Mouse (Mus musculus) telencephalon, adult 2 months (tissue): Measurements from ENCODE around the gene Cped1.
"Not testable (repeated sequence)": the region's sequence is repeated elsewhere in the genome, so short reads cannot be mapped to it uniquely, and the experiment has no call there.

Experiments used
- DNase-seq: peaks from one replicate; pipeline ENCODE4 v3.0.0-alpha.2; 2011; ENCODE audit warnings: low read depth, low spot score

Cped1 gene

DNA sequence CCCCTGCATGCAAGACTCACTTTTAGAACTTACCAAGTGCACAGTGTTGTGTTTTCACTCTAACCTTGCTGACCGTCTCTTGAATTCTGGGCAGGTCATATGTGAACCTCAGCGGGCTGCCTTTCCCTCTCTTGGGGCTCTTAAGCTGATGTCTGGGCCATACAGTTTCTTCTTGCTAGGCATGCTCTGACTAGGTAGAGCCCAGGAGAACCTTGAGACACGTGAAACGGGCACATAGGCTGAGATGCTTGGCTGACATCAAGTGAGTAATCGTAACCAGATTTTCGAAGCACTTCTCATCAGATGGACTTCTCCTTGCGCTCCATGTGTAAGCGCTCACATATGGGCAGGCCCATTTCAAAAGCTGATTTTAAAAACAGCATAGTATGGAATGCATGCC lies 237.2 kb downstream of the Cped1 start:
- DNase-seq = no peak

DNA sequence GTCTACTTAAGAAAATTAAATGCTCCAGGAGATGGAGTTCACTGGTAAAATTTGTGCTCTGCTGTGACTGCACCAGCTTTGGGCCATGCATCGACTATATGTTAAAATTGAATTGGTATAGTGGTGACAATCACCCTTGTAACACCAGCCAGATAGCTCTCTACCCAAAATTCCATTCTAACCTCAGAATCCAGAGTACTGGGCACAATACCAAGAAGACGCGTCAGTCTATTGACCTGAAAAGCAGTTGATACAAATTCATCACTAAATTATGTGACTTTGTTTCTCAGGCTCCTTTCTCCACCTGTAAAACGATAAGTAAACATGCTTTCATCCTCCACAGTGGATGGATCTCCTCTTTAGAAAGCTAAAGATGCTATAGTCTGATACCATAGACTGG lies 238.6 kb downstream of the Cped1 start:
- no peak for DNase-seq

DNA sequence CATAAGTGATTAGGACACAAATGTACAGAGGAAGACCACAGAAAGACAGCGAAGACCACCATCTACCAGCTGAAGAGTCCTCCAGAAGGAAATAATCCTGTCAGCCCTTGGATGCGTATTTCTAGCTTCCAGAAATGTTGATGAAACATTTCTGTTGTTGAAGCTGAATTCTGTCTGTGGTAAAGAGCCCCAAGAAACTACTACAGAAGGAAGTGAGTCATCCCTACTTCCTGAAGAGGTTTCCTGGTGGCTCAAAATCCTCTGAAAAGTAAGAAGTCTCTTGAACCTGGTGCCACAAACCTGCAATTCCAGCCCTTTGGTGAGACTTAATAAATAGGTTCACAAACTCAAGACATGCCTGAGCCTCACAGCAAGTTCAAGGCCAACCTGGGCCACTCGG lies 245.5 kb downstream of the Cped1 start:
- DNase-seq = no peak

DNA sequence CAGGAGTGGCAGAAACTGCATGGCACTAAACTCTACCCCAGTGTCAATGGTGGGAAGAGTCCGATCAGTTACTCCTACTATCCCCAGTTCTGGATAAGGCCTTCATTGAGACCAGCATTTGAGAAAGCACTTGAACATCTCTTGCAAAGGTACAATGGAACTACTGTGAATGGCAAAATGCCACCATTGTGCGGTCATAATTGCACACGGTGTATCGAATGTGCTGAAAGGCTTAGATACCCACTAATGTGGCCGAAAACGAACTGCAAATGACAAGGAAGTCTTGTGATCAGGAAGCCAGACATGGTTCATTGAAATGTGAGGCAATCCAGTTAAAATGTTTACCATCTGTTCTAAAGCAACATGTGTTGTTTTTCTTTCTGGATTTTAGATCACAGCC lies 247.8 kb downstream of the Cped1 start:
- DNase-seq = no peak

DNA sequence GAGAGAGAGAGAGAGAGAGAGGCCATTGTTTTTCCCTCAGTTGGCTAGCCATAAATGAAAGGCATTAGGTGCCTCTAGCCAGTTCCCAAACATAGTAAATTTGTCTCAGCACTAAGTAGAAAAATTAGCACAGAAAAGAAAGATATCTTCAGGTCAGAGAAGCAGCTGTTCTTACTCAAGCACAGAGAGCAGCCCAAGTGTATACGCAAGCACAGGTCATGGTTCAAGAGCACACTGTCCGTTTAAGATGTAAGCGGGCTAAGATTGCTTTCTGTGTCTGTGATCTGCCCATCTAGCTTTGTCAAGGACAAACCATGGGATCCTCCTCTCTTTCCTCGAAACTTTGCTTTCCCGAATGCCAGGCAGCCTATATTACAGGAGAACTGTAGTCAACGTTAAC lies 249.4 kb downstream of the Cped1 start:
- DNase-seq = no peak

DNA sequence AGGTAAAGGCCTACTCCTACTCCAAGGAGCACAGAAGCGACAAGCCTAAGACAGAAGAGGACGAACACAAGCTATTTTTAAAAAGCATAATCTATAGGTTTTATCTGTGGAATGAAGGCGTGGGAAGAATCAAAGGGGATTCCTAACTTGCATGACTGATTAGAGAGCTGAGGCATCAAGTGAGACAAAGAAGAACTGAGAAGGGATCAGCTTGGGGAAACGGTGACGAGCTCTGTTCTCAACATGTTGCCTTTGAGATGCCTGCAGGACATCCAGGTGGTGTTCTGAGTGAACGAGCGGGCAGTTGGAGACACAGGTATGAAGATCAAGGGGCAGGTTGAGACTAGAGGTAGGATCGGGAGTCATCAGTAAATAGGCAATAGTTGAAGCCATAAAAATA lies 257.6 kb downstream of the Cped1 start:
- DNase-seq = no peak

DNA sequence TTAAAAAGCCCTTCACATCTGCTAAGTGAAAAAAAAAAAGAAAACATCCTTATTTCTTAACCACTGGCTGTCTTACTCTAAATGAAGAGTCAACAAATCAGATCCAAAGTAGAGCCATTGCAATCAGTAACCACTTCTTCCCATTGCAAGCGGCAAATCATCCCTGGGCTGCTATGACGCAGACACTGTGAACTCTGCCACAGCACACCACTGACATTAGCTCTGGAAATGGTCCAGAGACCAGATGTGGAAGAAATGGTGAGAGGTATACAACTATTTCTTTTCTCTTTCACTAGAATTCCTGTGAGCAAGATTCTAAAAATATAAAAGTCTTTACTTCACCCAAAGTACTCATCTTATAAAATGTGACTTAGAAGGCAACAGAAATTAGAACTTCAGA lies 261.0 kb downstream of the Cped1 start:
- DNase-seq = no peak

DNA sequence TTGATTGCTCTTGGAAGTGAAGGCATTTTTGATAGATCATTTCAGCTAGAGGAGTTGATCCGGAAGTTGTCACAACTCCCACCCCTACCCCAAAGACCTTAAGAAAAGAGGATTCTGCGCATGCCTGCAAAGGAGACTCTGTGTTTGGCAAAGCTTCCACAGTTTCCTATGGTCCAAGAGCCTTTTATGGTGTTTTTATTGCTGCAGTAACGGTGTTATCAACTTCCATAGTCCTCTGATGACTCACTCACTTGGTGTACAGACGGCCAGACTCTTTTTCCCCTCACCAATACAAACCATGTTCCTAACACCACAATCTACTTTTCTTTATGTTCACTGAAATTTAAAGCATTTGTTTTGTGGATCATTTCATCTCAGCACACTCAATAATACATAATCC lies 273.1 kb downstream of the Cped1 start:
- DNase-seq = no peak

DNA sequence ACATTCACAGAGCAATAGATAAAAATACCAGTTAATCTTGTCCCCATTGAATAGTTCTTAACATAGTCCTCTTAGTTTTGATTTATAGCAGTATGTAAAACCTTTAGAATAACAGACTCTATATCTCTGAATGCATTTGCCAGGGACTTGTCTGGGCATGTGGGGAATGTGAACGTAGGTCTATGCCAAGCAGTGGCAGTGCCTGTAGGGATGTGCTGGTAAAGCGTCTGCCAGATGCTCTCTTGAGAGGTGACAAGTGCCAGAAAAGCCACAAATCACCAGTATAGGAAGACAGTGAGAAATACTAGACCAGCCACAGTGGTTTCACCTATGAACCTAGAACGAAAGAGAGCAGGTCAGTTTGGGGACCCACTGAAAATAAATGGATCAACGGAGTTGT lies 276.8 kb downstream of the Cped1 start:
- DNase-seq = no peak

DNA sequence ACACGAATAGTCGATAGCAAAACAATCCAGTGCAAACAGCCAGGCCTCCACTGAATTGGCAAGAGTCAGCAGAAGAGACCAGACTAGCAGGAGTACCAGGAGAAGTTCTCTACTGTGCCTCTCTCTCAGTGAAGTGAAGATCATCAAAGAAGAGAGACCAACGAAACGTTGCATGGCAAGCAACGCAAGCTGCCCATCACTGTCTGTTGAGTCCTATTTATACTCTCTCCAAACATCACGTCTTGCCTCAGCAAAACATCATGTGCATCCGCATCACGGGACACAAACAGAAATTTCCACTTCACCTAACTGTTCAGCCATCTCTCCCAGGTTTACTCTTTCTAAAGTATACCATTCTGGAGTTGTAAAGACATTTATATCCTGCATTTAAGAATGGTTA lies 278.4 kb downstream of the Cped1 start:
- DNase-seq = not testable (repeated sequence)

DNA sequence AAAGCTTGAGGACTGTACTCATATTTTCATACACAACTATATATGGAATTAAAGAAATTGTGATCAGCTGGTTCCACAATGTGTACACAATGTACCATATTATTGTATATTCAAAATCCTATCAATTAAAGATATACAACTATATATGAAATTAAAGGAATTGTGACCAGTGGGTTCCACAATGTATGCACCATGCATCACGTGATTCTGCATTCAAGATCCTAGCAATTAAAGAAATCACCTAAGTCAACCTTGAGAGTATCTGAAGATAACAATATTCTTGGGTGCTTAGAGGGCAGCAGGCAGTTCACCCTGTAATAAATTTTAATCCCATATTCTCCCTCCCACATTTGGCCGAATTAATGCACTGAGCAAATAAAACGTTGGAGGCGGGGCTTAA lies 280.3 kb downstream of the Cped1 start:
- no peak for DNase-seq

DNA sequence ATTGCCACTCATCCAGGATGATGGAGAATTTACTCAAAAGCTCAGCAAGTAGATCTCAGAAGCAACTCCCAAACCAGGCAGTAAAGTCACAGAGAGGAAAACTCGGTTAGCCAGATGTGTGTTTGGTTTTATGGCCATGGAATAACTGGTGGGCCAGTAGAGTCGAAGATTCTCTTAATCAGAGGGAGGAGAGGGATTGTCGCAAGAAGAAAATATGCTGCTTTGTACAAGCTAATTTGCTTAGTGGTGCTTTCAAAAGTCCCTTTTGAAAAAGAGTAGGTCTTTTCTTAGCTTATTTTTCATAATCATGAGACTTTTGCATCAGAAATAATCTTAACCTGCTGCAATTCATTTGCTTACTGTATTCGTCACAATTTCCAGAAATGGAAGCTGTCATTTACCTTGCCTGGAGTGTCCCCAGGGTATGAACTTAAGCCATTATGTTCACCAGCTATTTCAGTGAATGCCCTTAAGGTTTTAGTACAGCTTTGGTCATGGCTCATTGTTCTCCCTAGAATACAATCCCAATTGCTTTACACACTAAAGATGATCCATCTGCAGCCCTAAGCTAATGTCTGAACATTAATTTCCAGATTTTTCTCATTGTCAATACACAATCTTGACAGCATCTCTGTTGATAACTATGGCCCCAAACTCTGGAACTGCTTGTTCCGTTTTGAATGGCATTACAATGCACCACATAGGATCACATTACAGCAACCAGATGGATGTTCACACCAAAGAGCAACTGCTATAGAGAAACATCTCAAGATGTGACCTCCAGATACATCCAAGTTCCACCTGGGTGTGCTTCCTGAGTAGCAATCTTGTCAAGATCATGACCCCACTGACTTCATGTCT lies 282.3 kb downstream of the Cped1 start:
- DNase-seq = no peak

DNA sequence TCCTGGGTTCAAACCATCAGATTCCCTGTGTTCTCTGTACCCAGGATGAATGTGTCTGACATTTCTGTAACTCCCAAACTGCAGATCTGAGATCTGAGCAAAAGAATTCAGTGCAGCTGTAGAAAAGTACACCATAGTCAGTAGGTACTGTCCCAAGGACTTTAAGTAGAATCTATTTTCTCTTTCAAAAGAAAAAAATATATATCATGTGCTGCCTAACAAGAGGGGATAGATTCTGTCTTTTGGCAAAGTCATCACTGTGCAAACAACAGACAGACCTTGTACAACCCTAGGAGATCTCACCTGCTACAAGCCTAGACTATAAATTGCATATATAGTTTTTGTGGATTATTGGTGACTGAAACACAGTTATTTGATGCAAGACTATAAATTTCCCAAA lies 283.0 kb downstream of the Cped1 start:
- DNase-seq = no peak

DNA sequence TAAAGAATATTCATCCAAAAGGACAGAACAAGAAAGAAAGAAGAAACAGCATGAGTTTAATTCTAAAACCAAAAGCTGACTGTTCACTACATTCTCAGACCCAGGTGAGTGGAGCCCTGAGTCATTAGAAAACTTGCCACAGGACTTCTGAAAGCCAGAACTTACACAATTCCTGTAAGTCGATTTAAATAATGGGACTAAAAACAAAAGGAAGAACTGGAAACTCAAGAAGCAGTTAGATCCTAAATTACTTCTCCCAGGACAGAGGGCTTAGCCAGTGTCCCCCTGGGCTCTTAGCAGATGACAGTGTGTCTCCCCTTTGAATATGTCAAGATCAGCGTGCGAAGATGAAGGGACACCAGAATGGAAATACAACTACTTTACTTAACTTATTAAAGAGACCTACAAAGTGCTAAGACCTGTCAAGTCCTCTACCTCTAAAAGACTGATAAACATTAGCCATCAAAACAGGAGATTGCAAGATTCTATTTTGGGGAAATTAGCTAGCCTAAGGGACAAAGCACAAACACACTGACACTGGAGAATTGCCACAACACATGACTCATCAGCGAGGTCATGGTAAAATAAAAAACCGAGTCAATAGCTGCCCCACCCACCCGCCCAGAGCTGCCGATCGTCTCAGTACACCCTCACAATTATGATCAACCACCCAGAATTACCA lies 284.3 kb downstream of the Cped1 start:
- DNase-seq = no peak

DNA sequence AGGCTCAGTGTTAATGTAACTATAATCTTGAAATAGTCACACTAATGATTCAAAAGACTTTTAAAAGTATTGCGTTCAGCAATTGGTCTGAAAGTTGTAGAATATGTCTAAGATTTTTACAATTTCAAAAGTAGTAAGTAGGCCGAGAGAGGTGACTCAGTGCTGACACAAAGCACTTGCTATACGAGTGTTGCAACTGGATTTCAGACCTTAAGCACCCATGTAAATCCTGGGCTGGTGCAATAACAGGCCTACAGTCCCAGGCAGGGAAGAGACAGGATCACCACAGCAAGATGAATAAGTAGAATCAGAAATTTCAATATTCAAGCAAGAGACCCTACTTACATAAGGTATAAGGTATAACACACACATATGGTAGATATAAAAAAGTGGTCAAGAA lies 292.2 kb downstream of the Cped1 start:
- no peak for DNase-seq

DNA sequence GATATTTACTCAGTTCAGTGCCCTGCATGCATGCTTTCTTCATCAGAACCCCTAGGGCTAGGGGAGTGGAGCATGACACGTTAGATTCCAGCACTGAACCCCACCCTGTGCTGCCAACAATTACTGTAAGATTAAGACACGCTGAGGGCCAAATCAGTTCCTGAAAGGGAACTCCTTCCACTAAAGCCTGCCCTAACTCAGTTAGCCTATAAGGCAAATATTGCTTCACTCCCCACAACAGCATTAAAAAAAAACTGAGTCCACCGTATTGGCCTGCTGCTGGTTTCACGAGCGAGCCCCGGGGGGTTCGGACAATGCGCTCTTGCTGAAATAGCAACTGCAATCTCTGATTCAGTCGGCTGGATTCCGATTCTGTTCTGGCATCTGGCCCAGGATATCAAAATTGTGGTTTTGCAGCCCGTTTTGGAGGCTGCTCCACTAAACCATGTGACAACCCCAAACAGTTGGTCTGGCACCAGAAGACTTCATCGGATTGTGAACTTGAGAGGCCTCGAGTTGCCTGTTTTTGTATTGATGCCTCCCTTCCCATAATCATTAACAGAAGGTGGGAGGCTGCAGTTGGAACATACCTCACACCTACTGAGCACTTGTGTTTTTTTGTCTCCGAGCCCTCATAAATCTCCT lies 294.6 kb downstream of the Cped1 start:
- DNase-seq = no peak

DNA sequence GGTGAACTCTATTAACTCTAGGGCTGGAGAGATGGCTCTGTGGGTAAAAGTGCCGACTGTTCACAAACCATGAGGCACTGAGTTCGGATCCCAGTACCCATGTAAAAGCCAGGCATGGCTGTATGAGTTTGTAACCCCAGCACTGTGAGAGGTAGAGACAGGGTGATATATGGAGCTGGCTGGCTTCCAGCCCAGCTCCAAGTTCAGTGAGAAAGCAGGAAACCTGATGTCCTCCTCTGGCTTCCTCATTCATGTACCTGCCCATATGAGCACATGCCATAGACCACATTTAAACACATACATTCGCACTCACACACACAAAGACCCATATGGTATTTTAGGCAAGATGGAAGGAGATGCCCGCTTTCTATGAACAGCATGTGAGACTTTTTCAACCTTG lies 296.7 kb downstream of the Cped1 start:
- no peak for DNase-seq

DNA sequence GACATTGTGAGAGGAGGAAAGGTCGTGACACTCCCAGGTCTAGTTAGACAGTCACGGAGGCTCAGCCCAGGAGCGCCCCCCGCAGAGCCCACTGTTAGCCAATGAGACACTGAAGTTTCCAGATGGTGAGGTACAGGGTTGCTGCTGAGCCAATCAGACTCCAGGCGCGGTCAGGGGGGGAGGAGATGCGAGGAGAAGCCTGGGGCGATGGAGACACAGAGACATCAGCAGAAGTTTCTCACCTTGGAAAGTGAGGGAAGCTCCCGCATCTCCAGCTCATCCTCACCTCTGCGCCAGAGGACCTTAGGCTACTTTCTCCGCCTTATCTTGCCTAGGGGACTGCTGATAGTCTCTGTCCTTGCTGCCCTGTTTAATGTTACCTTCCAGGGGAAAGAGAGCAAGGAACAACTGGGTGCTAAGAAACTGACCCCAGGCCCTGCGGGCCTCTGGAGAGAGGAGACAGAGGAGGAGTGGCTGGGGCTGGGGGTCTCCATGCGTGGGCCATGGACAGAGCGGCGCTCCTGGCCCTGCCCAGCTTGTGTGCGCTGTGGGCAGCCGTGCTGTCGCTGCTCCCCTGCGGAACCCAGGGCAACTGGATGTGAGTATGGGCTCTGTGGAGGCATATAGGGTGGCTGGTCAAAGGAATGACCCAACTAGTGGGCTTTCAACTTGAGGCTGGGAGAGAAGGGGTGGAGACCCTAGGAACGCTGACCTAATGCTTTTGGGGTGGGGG lies 302.5 kb downstream of the Cped1 start, which contains the start of gene Wnt16:
Wnt16 (plus strand) TSS at position 224 of the 733 bp plus-strand sequence.
- no peak for DNase-seq

DNA sequence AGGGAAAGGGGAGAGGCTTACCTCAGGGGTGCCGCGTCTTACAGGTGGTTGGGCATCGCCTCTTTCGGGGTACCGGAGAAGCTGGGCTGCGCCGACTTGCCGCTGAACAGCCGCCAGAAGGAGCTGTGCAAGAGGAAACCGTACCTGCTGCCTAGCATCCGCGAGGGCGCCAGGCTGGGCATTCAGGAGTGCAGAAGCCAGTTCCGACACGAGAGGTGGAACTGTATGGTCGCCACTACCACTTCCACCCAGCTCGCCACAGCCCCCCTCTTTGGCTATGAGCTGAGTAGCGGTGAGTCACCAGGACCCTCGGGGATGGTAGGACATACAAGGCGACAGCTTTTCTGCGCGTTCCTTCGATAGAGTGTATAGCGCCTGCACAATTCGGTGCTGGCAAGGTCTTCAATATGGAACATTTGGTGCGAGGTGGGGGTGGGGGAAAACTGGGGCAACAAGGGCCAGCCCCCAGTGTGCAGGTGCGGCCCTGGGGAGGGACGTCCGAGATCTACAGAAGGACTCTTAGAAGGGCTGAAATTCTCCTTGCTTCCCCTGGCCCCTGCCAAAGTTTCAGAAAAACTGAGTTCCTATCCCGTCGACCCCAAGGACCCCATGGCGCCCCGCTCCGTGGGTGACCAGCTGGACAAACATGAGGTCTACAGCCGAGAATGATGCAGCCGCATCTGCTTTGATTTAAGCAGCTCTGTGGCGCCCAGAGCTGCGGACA lies 303.2 kb downstream of the Cped1 start:
- DNase-seq = no peak

DNA sequence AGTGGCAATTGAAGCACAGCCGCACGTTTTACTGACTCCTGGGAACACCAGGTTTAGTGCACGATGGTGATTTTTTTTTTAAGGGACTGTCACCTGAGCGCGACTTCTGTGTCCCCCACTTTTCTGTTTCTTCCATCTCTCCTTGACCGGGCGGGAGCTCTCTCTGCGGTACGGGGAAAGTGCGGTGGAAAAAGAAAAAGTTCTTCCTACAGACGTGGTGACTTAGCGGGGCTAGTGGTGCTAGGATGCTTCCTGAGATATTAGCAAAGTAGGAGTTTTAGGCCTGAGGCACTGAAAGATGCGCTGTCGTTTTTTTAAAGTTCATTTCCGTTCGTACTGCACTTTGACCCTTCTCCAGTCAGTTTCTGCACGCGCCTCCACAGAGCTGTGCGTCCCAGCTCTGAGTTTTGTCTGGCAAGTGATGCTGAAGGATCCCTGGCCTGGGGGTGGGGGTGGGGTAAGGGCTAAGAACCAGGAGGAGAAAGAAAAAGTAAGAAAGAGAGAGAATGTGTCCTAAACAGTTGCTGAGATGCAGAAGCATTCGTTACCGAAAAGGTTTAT lies 303.8 kb downstream of the Cped1 start:
- DNase-seq = no peak

DNA sequence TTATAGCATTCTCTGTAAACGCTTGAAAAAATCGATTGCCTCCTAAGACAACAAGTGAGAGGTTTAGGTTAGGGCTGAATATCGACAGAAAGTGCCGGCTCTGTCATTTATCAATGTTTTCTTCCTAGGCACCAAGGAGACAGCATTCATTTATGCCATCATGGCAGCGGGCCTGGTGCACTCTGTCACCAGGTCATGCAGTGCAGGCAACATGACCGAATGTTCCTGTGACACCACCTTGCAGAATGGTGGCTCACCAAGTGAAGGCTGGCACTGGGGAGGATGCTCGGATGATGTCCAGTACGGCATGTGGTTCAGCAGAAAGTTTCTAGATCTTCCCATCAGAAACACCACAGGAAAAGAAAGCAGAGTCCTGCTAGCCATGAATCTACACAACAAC lies 305.1 kb downstream of the Cped1 start:
- DNase-seq = no peak
